Mouse (Mus musculus) gastrocnemius, postnatal 36 days (tissue): ENCODE data around the gene Stra8. TPM values are rescaled to one million over a fixed set of nuclear protein-coding genes. Genes with fewer than 3 reads are reported as not detected.

Source experiments
- DNase-seq, 2 experiments: peaks; one replicate each; pipeline ENCODE4 v3.0.0; 2022
- intact Hi-C: fragments of 180-260 bp; cut with DNase I; formaldehyde crosslinking; loops from one replicate; pipeline ENCODE4 v1.15.1; 2025
- total RNA-seq, 2 experiments: library from RNA; stranded (reverse); gene quantifications; 2 replicates each; pipeline ENCODE4 v1.2.3; 2021

Gene Stra8
- total RNA-seq, 2 experiments from 2014 or later = not detected

DNA sequence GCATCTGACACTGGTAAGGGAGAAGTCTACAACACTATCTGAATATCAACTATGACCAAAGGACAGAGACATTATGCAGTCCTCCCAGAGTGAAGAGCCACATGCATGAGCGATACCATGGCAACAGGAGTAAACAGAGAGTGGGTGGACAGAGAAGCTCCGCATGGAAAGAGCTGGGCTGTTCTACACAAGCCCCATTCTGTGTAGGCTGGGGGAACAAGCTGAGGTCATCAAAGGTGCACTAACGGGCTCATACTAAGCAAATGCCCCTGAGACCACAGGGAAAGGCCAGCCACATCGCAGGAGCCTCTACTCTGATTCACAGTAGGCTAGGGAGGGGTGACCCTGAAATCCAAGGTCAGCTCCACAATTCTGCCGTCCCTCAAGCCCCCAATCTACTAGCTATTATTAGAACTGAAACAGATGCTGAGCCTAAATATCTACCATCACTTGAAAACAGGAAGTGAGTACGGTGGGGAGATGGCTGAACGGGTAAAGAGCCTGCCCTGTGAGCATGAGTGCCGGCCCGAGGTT lies 18.0 kb upstream of the Stra8 start:
- intact Hi-C loops = no loop called here
- no peak for DNase-seq

DNA sequence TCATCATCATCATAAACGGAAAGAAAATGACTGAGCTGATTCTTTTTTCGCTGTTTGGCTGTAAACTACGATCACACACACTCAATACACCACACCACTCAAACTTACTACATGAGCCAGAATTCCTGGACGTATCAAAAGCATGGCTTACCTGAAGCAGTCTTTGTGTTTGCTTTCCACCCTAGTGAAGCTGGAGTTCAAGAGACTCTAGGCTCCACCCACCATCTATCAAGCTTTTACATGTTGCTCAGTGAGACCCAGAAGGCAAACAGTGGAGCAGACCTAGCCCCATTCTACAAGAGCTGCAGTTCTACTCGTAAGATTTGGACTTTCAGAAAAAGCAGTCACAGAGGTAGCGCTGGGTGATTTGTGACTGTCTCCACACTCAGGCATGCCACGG lies 17.4 kb upstream of the Stra8 start:
- intact Hi-C loops = no loop called here
- no peak for DNase-seq

DNA sequence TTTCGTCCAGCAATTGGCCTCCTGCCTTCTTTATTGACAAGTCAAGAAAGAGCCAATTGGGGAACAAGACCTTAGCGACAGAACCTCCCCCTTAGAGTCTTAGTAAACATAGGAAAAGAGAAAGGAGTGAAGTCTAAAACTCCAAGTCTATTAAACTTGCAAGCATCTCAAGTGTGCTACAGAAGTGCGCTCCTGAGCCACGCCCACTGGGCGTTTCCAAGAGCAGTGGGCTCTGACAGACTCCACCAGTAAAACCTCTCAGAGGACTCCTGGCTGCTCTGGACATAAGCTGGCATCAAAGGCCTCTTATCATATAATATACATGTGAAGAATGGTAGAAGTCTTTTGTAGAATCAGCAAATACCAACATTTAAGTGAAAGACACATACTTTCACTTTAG lies 16.5 kb upstream of the Stra8 start:
- DNase-seq = no peak
- intact Hi-C loops = no loop called here

DNA sequence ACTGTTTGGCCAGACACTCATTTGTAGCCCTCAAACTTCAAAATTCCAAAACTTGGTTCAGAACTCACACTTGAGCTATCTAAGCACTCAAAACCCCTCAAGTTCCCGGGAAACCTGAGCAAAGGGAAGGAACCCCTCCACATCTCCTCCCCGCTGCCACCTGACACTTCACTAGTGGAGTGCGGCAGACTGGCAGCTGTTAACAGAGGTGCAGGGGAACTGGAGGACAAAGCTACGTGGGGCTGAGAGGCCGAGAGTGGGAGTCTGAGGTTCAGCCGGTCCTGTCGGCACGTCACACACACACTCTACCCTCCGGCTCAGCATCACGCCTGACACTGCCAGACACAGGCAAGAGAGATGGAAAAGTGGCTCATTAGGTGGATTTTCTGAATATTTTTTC lies 16.1 kb upstream of the Stra8 start:
- no peak for DNase-seq
- intact Hi-C loops = no loop called here

DNA sequence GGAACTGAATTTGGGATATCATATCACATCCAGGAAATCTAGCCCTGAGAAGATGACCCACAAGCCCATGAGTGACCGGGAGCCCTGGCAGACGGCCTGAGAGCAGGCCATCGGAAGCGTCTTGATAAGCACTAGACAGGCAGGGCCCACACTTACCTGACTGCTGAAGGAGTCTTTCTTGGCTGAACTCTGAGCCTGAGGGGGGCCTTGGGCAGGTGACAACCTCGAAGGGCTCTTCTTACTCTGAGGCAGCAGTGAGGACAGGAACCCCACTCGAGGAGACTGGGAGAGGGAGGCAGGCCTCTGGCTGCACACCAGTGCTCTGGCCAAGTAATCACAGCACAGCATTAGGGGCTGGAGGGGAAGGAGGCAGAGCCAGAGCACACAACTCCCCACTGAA lies 15.6 kb upstream of the Stra8 start:
- intact Hi-C loops = no loop called here
- DNase-seq = no peak

DNA sequence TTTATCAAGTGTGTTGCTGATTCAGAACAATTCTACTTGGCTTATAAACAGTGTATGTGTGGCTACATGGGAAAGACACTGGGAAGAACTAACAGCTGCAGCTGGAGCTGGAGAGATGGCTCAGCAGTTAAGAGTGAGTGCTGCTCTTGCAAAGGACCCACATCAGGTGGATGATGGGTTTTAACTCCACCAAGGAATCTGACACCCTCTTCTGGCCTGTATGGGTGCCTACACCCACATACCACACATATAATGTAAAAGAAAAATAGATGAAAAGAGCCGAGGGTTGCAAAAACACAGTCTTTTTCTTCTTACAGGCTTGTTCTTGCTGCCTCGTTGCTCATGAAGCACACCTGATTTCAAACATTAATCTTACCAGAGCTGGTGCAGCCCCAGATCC lies 13.8 kb upstream of the Stra8 start:
- DNase-seq = no peak
- intact Hi-C loops = no loop called here

DNA sequence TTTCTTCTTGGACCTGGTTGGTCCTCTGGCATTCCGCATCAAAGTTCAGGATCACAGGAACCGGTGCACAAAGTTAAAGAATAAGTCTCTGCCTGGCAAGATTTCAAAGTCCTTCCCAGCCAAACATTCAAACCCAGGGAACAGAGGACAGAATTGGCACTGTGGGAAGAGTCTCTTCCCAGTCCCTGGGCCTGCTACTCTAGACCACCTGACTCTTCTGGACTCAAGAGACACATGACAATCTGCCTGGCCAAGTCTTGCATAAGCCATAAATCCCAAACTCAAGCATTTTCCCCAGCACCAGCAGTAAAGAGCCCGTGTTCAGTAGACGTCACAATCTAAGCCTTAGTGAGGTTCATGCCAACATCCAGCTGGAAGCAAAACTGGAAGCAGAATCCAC lies 13.3 kb upstream of the Stra8 start:
- DNase-seq = peak in 1 of 2 experiments; percentile 16
- intact Hi-C loops = no loop called here

DNA sequence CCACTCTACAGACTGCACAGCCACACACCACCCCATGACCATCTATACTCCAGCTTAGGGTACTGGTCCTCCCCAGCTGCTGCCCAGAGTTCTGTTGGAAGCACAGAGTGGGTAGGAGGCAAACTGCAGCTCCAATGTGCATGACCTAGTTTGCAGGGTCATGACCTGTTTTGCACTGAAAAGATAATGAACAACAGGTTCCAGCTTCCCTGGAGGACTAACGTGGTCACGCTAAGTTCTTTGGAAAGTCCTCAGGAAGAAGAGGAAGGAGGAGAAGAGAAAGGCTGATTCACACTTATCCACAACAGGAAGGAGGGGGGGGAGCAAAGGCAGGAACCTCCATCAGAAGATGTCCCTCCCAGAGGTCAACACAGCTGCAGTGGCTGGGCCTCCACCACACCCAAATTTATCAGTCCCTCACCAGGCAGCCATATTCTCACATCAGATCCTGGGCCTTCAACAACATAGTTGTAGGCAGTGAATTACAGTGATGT lies 12.8 kb upstream of the Stra8 start:
- intact Hi-C loops = no loop called here
- peak in 1 of 2 experiments; percentile 46 for DNase-seq

DNA sequence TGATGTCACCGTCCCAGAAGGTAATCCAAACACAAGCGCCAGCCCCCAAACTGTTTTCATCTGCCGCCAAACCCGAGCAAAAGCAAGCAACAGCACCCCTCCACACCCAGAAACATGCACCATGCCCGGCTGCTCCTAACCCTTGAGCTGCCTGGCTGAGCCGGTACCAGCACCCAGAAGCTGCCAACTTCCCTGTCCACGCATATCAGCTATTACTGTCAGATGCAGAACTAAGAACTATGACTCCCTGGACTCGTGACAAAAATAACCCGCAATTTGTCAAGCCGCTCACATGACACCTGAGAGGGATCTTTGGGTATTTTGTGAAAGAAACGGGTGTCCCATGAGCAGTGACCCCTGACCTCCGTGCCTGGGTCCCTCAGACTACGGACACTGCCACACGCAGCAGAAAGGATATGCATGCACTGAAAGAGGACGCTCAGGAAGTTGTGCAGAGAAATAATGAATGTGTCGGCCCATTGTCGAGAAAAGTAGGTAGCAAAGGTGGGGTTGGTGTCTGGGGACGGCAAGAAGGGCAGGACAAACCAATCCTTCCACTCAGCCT lies 12.2 kb upstream of the Stra8 start:
- no peak for DNase-seq
- intact Hi-C loops = no loop called here

DNA sequence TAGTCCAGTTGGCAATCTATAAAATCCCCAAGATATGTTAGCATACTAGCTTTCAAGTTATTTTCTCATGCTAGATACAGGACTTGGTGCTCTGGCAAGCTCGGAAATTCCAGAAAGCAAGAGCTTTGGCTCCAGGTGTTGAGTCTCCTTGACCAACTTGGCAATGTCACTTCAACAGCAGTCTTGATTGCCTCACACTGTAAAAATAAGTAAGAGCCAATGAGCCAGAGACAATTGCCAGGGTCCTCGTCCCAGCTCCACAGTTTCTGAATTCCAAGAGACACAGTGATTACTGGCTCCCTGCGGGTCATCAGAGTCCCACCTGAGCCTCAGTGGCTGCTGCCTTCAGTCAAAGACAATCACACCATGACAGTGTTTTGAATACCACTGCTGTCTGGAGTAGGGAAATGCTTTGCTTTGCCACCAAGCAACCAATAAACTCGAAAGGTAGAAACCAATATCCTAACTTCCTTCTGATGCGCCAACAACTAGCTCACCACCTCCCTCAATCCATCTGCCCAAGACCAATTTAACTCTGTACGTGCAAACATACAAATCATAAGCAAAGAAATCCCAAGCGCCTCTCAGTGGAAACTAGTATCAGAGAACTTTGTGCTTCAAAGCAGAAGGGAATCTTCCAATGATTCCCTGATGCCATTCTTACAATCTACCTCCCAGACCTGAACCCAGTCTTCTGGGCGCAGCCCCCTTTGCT lies 10.2 kb upstream of the Stra8 start:
- intact Hi-C loops = no loop called here
- DNase-seq = no peak

DNA sequence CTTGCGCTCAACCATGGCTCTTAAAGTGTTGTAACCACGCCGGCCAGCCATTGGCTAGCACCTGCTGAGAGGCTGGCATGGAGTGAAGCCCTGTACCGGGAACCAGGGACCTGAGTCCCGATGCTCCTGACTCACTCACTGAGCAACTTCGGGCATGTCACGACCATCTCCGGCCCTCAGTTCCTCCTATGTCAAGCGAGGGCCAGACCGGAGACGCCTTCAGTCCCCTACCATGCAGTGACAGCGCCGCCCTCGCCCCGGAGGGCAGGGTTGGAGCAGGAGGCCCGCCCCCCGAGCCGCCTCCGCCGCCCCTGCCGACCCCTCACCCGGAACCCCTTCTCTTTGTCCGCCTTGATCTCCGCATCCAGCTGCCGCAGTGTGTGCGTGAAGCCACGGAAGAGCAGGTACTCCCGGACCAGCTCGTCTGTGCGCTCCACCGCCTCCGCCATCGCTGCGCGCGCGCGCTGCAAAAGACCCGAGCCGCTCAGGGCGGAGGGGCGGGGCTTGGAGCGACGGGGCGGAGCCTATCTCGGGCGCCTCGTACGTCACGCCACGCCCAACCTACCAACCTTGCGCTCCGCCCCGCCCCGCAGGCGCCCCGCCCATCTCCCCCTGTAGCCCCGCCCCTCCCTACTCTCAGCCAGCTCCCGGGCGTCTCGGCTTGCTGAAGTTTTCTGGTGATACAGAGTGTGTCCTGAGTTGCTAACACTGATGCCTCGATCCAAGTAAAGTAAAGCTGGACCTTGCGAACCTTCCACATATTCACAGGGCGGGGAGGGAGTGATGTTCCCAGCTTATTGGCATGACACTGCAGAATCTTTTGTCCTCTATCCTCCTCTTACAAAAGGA lies 9.4 kb upstream of the Stra8 start, which contains the start of gene Wdr91:
Gene Wdr91 (minus strand): TSS at position 506 of the 849 bp plus-strand sequence.
- intact Hi-C loops = no loop called here
- DNase-seq = peak; percentile 92 to 94

DNA sequence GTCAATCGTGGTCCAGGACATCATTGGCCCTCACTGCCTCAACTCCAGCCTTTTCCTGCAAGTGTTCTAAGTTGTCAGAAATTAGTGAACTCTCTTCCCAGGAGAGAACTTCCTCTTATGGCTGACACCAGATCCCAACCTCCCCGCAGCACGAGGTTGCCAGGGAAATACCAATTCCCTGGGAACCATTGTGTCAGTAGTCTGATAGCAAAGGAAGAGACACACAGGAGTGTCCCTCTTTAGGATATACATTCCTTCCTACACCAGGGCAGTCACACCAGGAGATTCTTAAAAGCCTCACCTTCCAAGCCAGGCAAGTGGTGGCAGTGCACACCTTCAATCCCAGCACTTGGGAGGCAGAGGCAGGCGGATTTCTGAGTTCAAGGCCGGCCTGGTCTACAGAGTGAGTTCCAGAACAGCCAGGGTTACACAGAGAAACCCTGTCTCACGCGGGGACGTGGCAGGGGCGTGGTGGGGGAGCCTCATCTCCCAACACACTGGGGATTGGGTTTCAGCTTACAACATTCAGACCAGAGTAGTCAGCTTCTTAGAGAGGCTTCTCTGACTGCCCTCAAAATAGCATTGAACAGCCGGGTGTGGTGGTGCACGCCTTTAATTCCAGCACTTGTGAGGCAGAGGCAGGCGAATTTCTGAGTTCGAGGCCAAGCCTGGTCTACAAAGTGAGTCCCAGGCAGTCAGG lies 6.5 kb upstream of the Stra8 start:
- DNase-seq = no peak
- intact Hi-C loops = no loop called here

DNA sequence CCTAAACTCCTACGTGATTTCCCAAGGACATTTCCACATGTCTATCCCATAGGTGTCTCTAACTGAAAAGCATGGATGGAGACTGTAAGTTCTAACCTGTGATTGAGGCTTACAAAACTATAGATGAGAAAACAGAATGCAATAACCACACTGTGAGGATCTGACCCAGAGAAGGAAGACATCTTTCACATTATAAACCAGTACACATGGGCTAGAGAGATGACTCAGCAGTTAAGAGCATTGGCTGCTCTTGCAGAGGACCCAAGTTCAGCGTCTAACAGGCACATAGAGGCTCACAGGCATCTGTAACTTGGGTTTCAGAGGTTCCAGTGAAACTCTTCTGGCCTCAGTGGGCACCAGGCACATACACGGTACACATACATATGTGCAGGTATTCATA lies 5.5 kb upstream of the Stra8 start:
- intact Hi-C loops = no loop called here
- DNase-seq = no peak

DNA sequence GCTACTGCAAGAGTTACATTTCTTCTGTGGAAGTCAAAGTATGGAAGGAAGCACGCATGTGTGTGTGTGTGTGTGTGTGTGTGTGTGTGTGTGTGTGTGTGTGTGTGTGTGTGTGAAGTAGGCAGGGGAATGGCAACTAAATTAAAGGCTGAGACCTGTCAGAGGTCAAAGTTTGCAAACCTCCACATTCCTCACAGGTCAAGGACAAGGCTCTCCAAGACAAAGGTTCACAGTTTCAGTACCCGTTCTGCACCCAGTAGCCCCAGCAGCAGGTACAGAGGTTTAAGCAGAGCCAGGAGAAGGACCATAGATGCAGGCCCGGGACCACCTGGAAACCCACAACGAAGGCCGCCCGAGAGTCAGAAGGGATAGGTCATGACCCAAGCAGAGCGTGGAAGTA lies 817 bp upstream of the Stra8 start:
- intact Hi-C loops = no loop called here

DNA sequence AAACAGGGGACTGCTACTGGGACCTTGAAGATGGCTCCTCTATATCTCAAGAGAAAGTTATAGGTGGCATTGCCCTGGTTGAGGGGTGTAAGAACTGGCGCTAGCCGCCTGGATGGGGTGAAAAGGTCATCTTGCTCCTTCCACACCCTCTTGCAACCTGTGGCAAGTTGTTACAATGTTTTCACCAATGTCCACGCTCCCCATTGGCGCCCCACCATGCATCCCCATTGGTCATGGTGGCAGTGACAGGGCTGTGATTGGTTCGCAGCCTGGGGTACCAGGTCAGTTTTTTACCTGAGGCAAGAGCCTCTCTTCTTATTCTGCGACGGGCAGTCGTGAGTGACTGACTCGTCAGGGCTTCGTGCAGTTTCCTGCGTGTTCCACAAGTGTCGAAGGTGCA lies 668 bp downstream of the Stra8 start:
- DNase-seq = no peak
- intact Hi-C loops = loop anchor here (5.0 to 10.0 kb wide), 2 partner anchors 38 to 416 kb away; no protein-coding TSS in a partner anchor

More for the DNA sequence above, 817 bp upstream of the Stra8 start:
- no peak for DNase-seq

DNA sequence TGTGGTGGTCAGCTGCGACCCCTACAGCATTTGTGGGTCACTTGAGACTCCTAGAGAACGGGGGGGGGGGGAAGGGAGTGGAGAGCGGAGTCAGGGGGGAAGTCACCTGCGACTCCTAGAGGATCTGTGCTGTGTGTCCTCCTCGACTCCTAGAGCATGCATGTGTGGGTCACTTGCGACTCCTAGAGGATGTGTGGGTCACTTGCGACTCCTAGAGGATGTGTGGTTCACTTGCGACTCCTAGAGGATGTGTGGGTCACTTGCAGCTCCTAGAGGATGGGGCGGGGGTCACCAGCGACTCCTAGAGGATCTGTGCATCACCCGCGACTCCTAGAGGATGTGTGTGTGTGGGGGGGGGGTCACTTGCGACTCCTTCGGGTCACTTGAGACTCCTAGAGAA lies 2.0 kb downstream of the Stra8 start:
- peak in 1 of 2 experiments; percentile 15 for DNase-seq
- intact Hi-C loops = loop anchor here (5.0 to 10.0 kb wide), 2 partner anchors 40 to 417 kb away; no protein-coding TSS in a partner anchor

DNA sequence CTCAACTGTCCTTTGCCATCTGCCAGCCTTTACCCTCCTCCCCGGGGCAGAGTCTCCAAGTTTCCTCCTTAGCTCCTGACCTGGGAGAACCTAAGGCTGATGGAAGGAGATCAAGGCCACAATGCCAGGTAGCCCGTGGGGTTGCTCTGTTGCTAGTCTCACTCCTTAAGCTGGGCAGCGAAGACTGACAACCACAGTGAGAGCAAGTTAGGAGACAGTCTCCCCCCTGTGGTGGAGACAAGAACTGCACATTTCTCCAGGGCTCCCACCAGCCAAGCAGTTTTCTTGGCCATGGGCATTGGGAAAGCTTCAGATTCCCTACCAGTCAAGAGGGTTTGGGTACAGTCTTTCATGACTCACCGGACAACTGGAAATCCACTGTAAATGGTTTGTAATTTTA lies 7.2 kb downstream of the Stra8 start:
- peak; percentile 59 to 60 for DNase-seq
- intact Hi-C loops = loop anchor here (5.0 to 10.0 kb wide), 2 partner anchors 150 to 422 kb away; no protein-coding TSS in a partner anchor

DNA sequence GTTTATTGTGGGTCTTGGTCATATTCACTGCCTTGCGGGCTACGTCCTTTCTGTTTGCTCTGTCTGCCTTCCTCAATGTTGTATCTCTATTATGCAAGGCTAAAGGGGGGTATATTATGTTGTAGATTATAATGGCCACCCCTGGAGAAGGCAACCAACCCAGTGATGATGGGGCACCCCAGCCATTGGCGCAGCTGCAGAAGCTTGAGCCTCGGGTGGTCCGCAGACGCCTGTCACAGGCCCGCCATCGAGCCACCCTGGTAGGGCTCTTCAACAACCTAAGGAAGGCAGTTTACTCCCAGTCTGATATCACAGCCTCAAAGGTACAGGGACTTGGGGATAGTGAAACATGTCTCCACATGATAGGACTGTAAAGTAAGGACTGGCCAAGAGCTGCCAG lies 7.6 kb downstream of the Stra8 start:
- intact Hi-C loops = loop anchor here (5.0 to 10.0 kb wide), 2 partner anchors 150 to 423 kb away; no protein-coding TSS in a partner anchor
- no peak for DNase-seq

DNA sequence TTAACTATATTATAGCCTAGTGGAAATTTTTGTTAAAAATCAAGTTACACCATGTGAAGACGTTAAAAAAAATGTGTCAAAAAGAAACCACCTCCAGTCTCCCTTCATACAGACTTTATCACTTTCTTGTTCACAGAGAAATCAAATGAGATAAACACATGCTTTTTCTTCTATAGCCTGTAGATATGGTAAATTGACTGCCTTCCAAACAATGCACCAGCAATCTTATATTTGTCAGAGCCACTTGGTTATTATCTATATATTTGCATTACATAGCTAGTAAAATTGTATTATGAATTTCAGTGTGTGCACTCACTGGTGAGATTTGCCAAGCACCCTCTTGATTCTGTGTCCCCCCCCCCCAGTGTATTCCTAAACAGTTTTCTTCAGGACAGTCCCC lies 12.7 kb downstream of the Stra8 start:
- DNase-seq = no peak
- intact Hi-C loops = no loop called here

DNA sequence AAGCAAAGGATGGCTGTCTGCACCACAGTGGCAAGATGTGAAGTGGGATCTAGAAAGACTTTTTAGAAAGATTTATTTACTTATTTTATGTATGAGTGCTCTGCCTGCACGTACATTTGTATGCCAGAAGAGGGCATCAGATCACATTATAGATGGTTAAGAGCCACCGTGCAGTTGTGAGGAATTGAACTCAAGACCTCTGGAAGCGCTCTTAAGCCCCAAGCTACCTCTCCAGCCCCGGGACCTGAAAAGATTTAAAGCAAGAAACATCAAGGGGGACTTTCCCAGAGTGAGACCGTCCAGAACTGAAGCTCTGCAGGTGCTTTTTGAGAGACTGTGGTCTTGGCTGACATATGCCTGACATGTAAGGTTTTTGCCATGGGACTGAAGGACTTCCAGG lies 16.8 kb downstream of the Stra8 start:
- DNase-seq = no peak
- intact Hi-C loops = no loop called here
